Mouse (Mus musculus): ENCODE measurements at regions not wholly inside any gene's neighbourhood (a gene's known extent, or its start where the extent isn't known, plus 50 kb on each side); places are given as distances from the start of the nearest gene placed in this dataset.

DNA sequence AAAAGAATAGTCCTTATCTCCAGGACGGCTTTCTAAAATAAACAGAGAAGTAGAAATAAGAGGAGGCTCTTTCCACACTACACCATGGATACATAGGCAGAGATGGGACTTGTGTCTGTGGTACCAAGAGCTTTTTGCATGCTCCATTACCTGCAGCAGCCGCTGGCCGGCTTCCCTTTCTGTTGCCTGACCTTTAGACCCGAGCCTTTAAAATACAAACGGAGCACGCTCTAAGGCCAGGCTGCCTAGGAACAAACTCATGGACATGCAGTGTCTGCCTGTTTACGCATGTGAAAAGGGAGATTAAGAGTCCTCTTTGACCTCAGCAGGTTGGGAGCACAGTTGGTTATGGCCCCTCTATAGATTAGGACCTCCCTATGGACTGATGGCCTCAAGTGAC, 81.1 kb upstream of the Egr2 start:
- no peak for TF ChIP-seq CTCF (conservative IDR thresholded peaks at IDR 0.05 in 1 of 2, IDR thresholded peaks at IDR 0.05 in 1 of 2; ENCODE audit: low read depth in 2 of 2, low read length in 2 of 2)
- no peak for TF ChIP-seq BHLHE40 (IDR thresholded peaks at IDR 0.05; ENCODE audit: low read depth, low read length)
- no peak for TF ChIP-seq MYC (IDR thresholded peaks at IDR 0.05; ENCODE audit: low read depth, low read length)
- no peak for TF ChIP-seq EP300 (IDR thresholded peaks at IDR 0.05; ENCODE audit: low read length)
